Mouse (Mus musculus): ENCODE results near the gene Retreg2. TPM values are rescaled to one million over a fixed set of nuclear protein-coding genes. Genes with fewer than 3 reads are reported as not detected.

Gene Retreg2
- total and polyA plus RNA-seq, 3 experiments, result 20.3 to 35.7 (median 20.5) TPM

DNA sequence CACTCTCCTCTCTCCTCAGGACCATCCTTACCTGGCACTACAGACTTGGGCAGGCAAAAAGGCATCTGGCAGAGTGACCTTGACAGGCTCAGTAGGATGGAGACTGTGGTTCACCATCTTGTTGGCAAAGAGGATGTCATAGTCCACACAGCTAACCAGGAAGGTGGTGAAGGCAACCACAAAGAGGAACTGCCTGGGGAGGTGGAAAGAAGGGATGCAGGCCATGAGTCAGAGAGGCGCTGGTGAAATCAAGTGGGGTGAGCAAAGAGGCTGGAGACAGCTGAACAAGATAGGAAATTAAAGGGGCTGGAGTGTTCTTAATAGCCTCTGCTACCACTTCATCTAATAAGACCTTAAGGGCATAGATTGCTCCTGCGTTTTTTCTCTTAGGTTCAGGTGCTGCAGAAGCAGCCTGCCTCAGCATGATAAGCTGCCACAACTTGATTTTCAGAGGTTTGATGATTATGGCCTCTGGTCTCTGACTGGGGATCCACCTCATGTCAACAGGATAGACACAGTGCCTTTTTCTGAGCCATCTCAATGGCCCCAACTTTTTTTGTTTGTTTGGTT is 45.4 kb downstream of the Retreg2 start:
- Histone ChIP-seq H3K9ac (ENCODE audit: low read depth, low read length) (no peak overlapping the region), H3K4me1 (ENCODE audit: control insufficient read depth, insufficient read depth, low read length) (peaks cover 4% of the 10 kb centered on the region), H3K4me3 (no peak overlapping the region), H3K36me3 (ENCODE audit: control insufficient read depth, insufficient read depth, low read length) (no peaks in the 10 kb centered on the region; the same call in 1 of the 2 replicates), H3K79me2 (replicated peaks; ENCODE audit: control insufficient read depth, insufficient read depth, low read length) (peaks cover 3% of the 10 kb centered on the region; the same call in 1 of the 2 replicates), H3K27ac (no peak overlapping the region), H3K27me3 (ENCODE audit: control insufficient read depth, insufficient read depth, low read length) (no peaks in the 10 kb centered on the region)
- DNase-seq, result no peak
- intact Hi-C loops (cut with DNase I), result no loop called here
- TF ChIP-seq CTCF (IDR thresholded peaks at IDR 0.05) (no peak), EP300 (IDR thresholded peaks at IDR 0.05; ENCODE audit: insufficient read depth, low read depth, low read length) (no peak)
- WGBS, result 93% methylated on average over 2 of the region's 2 CpGs

- no peak for TF ChIP-seq POLR2A (IDR thresholded peaks at IDR 0.05; ENCODE audit: insufficient read depth, low read depth, low read length)
- no peak for DNase-seq
- H3K9ac ChIP-seq (ENCODE audit: low read depth, low read length), result no peak overlapping the region
- H3K79me2 ChIP-seq (replicated peaks; ENCODE audit: control insufficient read depth, insufficient read depth, low read length), result peaks cover 3% of the 10 kb centered on the region; the same call in 1 of the 2 replicates
- intact Hi-C loops (cut with DNase I), result loop anchor here (5.0 to 10.0 kb wide), 2 partner anchors 127 to 244 kb away; partner anchors contain the start of genes Dnpep and Gmppa
- peaks cover 5% of the 10 kb centered on the region for H3K4me1 ChIP-seq (ENCODE audit: control insufficient read depth, insufficient read depth, low read length)
- no peak overlapping the region; the same call in 1 of the 2 replicates for H3K4me3 ChIP-seq
- H3K27ac ChIP-seq, result no peak overlapping the region
- WGBS, result 29% methylated on average over 2 of the region's 2 CpGs
- peaks cover 3% of the 10 kb centered on the region for H3K36me3 ChIP-seq (ENCODE audit: control insufficient read depth, insufficient read depth, low read length)
- H3K27me3 ChIP-seq (ENCODE audit: control insufficient read depth, insufficient read depth, low read length), result no peaks in the 10 kb centered on the region
Measured at GRCm38 (mm10) chr1:75190577-75190976, 48.0 kb downstream of the Retreg2 start.

DNA sequence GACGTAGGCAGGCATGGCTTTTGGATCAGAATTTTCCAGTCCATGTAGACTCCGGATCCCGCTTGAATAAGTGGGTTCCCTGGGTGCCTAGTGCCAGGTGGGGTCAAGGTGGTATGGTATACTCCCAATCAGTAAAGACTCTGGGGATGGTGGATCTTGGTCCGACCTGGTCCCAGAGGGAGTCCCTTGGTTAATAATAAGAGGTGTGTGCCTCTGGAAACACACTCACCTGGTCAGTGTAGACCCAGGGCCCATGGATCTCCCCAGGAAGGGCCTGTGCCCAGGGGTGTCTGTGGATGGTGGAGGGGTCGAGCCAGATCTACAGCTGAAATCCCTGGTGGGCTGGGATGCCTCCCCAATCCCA is 48.7 kb downstream of the Retreg2 start:
- H3K27ac ChIP-seq, result peak overlapping the region; percentile 92
- H3K4me3 ChIP-seq, result peak overlapping the region; percentile 98
- H3K4me1 ChIP-seq (ENCODE audit: control insufficient read depth, insufficient read depth, low read length), result peaks cover 5% of the 10 kb centered on the region
- no peaks in the 10 kb centered on the region for H3K27me3 ChIP-seq (ENCODE audit: control insufficient read depth, insufficient read depth, low read length)
- intact Hi-C loops (cut with DNase I), result loop anchor here (1.0 to 10.0 kb wide), 3 partner anchors 11 to 244 kb away; partner anchors contain the start of genes Abcb6, Dnpep and Gmppa
- DNase-seq, result no peak
- 37% methylated on average over 5 of the region's 5 CpGs for WGBS
- no peak for TF ChIP-seq POLR2A (IDR thresholded peaks at IDR 0.05; ENCODE audit: insufficient read depth, low read depth, low read length)
- no peak for TF ChIP-seq CTCF (IDR thresholded peaks at IDR 0.05)
- TF ChIP-seq EP300 (IDR thresholded peaks at IDR 0.05; ENCODE audit: insufficient read depth, low read depth, low read length), result no peak
- H3K79me2 ChIP-seq (replicated peaks; ENCODE audit: control insufficient read depth, insufficient read depth, low read length), result peaks cover 3% of the 10 kb centered on the region; the same call in 1 of the 2 replicates
- peak overlapping the region; percentile 79 for H3K9ac ChIP-seq (ENCODE audit: low read depth, low read length)
- H3K36me3 ChIP-seq (ENCODE audit: control insufficient read depth, insufficient read depth, low read length), result peaks cover 3% of the 10 kb centered on the region

DNA sequence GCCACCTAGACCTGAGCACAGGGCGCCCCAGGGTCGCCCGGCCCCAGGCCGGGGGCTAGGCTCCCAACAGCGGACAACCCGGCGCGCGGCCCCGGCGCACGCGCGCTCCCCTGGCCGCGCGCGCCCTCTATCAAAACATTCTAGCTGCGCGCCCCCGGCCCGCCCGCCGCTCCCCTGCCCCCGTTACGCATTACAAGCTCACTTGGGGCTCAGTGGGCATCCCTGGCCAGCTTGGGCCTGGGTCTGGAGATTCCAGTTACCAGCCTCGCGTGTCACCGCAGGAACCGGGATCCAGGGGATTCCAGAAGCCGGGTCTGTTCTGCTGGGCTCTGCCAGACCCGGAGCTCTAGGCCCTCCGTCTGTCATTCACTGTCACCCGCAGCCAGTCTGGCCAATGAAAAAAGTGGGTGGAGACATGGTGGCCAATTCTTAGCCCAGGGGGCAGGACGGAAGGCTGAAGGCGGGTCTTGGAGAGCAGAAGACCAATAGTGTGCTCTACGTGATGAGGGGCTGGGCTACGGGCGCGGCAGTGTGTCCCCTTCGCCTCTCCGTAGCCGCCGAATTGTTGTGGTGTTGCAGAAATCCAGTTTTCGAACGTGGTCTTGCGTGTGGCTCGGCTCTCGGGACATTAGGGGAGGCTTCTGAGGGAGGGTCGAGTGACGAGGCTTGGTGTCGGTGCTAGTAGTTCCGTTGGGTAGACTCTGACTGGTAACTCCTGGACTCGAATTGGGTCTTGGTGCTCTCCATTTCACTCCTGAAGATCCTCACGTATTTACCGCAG is 49.2 kb downstream of the Retreg2 start, which contains the start of the genes Ankzf1 and Atg9a:
TSS of gene Ankzf1 (plus strand) at position 530 of the 781 bp plus-strand sequence.
TSS of gene Atg9a (minus strand) at position 575 of the 781 bp plus-strand sequence.
- Histone ChIP-seq H3K4me1 (ENCODE audit: control insufficient read depth, insufficient read depth, low read length) (peaks cover 5% of the 10 kb centered on the region), H3K79me2 (replicated peaks; ENCODE audit: control insufficient read depth, insufficient read depth, low read length) (peaks cover 3% of the 10 kb centered on the region; the same call in 1 of the 2 replicates), H3K27ac (peak within 1 kb of the TSS; percentile 92), H3K4me3 (peak within 1 kb of the TSS; percentile 98), H3K9ac (ENCODE audit: low read depth, low read length) (peak within 1 kb of the TSS; percentile 79), H3K36me3 (ENCODE audit: control insufficient read depth, insufficient read depth, low read length) (peaks cover 3% of the 10 kb centered on the region), H3K27me3 (ENCODE audit: control insufficient read depth, insufficient read depth, low read length) (no peaks in the 10 kb centered on the region)
- peak; percentile 68 for TF ChIP-seq EP300 (IDR thresholded peaks at IDR 0.05; ENCODE audit: insufficient read depth, low read depth, low read length)
- TF ChIP-seq CTCF (IDR thresholded peaks at IDR 0.05), result peak; percentile 5; the same call in 1 of the 2 replicates
- TF ChIP-seq POLR2A (IDR thresholded peaks at IDR 0.05; ENCODE audit: insufficient read depth, low read depth, low read length), result peak; percentile 92
- under 1% methylated on average over 56 of the region's 56 CpGs for WGBS
- DNase-seq, result peak; percentile 93 to 98
- intact Hi-C loops (cut with DNase I), result loop anchor here (1.0 to 10.0 kb wide), 6 partner anchors 12 to 243 kb away; partner anchors contain the start of genes Abcb6, Cnppd1, Dnpep and Glb1l

GRCm38 (mm10) chr1:75192452-75192851 is 49.9 kb downstream of the Retreg2 start:
- H3K4me1 ChIP-seq (ENCODE audit: control insufficient read depth, insufficient read depth, low read length), result peaks cover 5% of the 10 kb centered on the region
- peak overlapping the region; percentile 98 for H3K4me3 ChIP-seq
- no peak; the same call in 1 of the 2 replicates for TF ChIP-seq POLR2A (IDR thresholded peaks at IDR 0.05; ENCODE audit: insufficient read depth, low read depth, low read length)
- TF ChIP-seq EP300 (IDR thresholded peaks at IDR 0.05; ENCODE audit: insufficient read depth, low read depth, low read length), result no peak
- no peak for TF ChIP-seq CTCF (IDR thresholded peaks at IDR 0.05)
- H3K9ac ChIP-seq (ENCODE audit: low read depth, low read length), result peak overlapping the region; percentile 77
- peak overlapping the region; percentile 92 for H3K27ac ChIP-seq
- DNase-seq, result peak; percentile 50 to 57
- WGBS, result under 1% methylated on average over 19 of the region's 19 CpGs
- intact Hi-C loops (cut with DNase I), result loop anchor here (1.0 to 10.0 kb wide), 5 partner anchors 18 to 242 kb away; partner anchors contain the start of genes Cnppd1, Dnpep, Glb1l and Gmppa
- H3K27me3 ChIP-seq (ENCODE audit: control insufficient read depth, insufficient read depth, low read length), result no peaks in the 10 kb centered on the region
- H3K79me2 ChIP-seq (replicated peaks; ENCODE audit: control insufficient read depth, insufficient read depth, low read length), result peaks cover 3% of the 10 kb centered on the region; the same call in 1 of the 2 replicates
- peaks cover 3% of the 10 kb centered on the region for H3K36me3 ChIP-seq (ENCODE audit: control insufficient read depth, insufficient read depth, low read length)

Other genes with a start within 250 kb of the Retreg2 start
- not detected for gene Cryba2, start 249.6 kb upstream of the Retreg2 start, total RNA-seq (2021)
- 0.16 TPM in 1 of 2 replicates, not detected in the other for gene Cryba2, start 249.6 kb upstream of the Retreg2 start, polyA plus RNA-seq (2012; rRNA removed)
- not detected for gene Cfap65, start 207.2 kb upstream of the Retreg2 start, total RNA-seq (2021)
- gene Cfap65, start 207.2 kb upstream of the Retreg2 start, polyA plus RNA-seq (2012; rRNA removed), result 0.03 and 2.3 TPM in 2 replicates
- under 1 TPM; 0.14 to 0.16 TPM for gene Ihh, start 191.1 kb upstream of the Retreg2 start, total RNA-seq (2021)
- 0.04 and 0.23 TPM in 2 replicates for gene Ihh, start 191.1 kb upstream of the Retreg2 start, polyA plus RNA-seq (2012; rRNA removed)
- 1 to 10 TPM; 3.6 to 4.7 TPM for gene Nhej1, start 17.6 kb upstream of the Retreg2 start, total RNA-seq (2021)
- 3.9 and 4.0 TPM in 2 replicates for gene Nhej1, start 17.6 kb upstream of the Retreg2 start, polyA plus RNA-seq (2012; rRNA removed)
- 1 to 10 TPM in 1 of 2 experiments, under 1 TPM in 1; 0.34 to 1.0 TPM for gene Slc23a3, start 8.9 kb upstream of the Retreg2 start, total RNA-seq (2021)
- 1.7 and 1.8 TPM in 2 replicates for gene Slc23a3, start 8.9 kb upstream of the Retreg2 start, polyA plus RNA-seq (2012; rRNA removed)
- 10 to 100 TPM; 20.7 to 21.8 TPM for gene Cnppd1, start 67 bp upstream of the Retreg2 start, total RNA-seq (2021)
- gene Cnppd1, start 67 bp upstream of the Retreg2 start, polyA plus RNA-seq (2012; rRNA removed), result 25.7 and 26.3 TPM in 2 replicates
- gene Zfand2b, start 25.9 kb downstream of the Retreg2 start, total RNA-seq (2021), result 10 to 100 TPM; 13.2 to 17.4 TPM
- gene Zfand2b, start 25.9 kb downstream of the Retreg2 start, polyA plus RNA-seq (2012; rRNA removed), result 31.4 and 34.9 TPM in 2 replicates
- 10 to 100 TPM; 26.6 to 29.1 TPM for gene Abcb6, start 37.6 kb downstream of the Retreg2 start, total RNA-seq (2021)
- 25.2 and 30.3 TPM in 2 replicates for gene Abcb6, start 37.6 kb downstream of the Retreg2 start, polyA plus RNA-seq (2012; rRNA removed)
- 10 to 100 TPM in 1 of 2 experiments, 1 to 10 TPM in 1; 8.7 to 11.2 TPM for gene Ankzf1, start 49.4 kb downstream of the Retreg2 start, total RNA-seq (2021)
- 15.1 and 18.9 TPM in 2 replicates for gene Ankzf1, start 49.4 kb downstream of the Retreg2 start, polyA plus RNA-seq (2012; rRNA removed)
- 10 to 100 TPM; 63.8 to 73.5 TPM for gene Atg9a, start 49.4 kb downstream of the Retreg2 start, total RNA-seq (2021)
- 93.0 and 109 TPM in 2 replicates for gene Atg9a, start 49.4 kb downstream of the Retreg2 start, polyA plus RNA-seq (2012; rRNA removed)
- 1 to 10 TPM; 3.2 to 3.8 TPM for gene Glb1l, start 68.0 kb downstream of the Retreg2 start, total RNA-seq (2021)
- 4.9 and 8.5 TPM in 2 replicates for gene Glb1l, start 68.0 kb downstream of the Retreg2 start, polyA plus RNA-seq (2012; rRNA removed)
- 10 to 100 TPM; 42.4 to 42.5 TPM for gene Stk16, start 68.1 kb downstream of the Retreg2 start, total RNA-seq (2021)
- gene Stk16, start 68.1 kb downstream of the Retreg2 start, polyA plus RNA-seq (2012; rRNA removed), result 68.3 and 82.0 TPM in 2 replicates
- 100 to 1,000 TPM; 973 to 976 TPM for gene Tuba4a, start 77.1 kb downstream of the Retreg2 start, total RNA-seq (2021)
- gene Tuba4a, start 77.1 kb downstream of the Retreg2 start, polyA plus RNA-seq (2012; rRNA removed), result 781 and 842 TPM in 2 replicates
- gene A630095N17Rik, start 89.3 kb downstream of the Retreg2 start, total RNA-seq (2021), result not detected
- not detected in 2 replicates for gene A630095N17Rik, start 89.3 kb downstream of the Retreg2 start, polyA plus RNA-seq (2012; rRNA removed)
- 100 to 1,000 TPM; 111 to 129 TPM for gene Dnajb2, start 93.6 kb downstream of the Retreg2 start, total RNA-seq (2021)
- gene Dnajb2, start 93.6 kb downstream of the Retreg2 start, polyA plus RNA-seq (2012; rRNA removed), result 67.9 and 93.3 TPM in 2 replicates
- 1 to 10 TPM; 1.1 to 1.8 TPM for gene Ptprn, start 121.7 kb downstream of the Retreg2 start, total RNA-seq (2021)
- gene Ptprn, start 121.7 kb downstream of the Retreg2 start, polyA plus RNA-seq (2012; rRNA removed), result 2.7 and 3.2 TPM in 2 replicates
- not detected for gene Resp18, start 135.6 kb downstream of the Retreg2 start, total RNA-seq (2021)
- 0.39 TPM in 1 of 2 replicates, not detected in the other for gene Resp18, start 135.6 kb downstream of the Retreg2 start, polyA plus RNA-seq (2012; rRNA removed)
- gene Dnpep, start 175.2 kb downstream of the Retreg2 start, total RNA-seq (2021), result 10 to 100 TPM; 70.3 to 84.6 TPM
- gene Dnpep, start 175.2 kb downstream of the Retreg2 start, polyA plus RNA-seq (2012; rRNA removed), result 123 and 136 TPM in 2 replicates
- gene Des, start 217.6 kb downstream of the Retreg2 start, total RNA-seq (2021), result 1,000 to 10,000 TPM; 1,224 to 1,521 TPM
- 719 and 781 TPM in 2 replicates for gene Des, start 217.6 kb downstream of the Retreg2 start, polyA plus RNA-seq (2012; rRNA removed)
- 100 to 1,000 TPM; 131 to 135 TPM for gene Speg, start 232.5 kb downstream of the Retreg2 start, total RNA-seq (2021)
- 94.0 and 109 TPM in 2 replicates for gene Speg, start 232.5 kb downstream of the Retreg2 start, polyA plus RNA-seq (2012; rRNA removed)